Mouse (Mus musculus): ENCODE results near the gene Zranb1.

- no peak for TF ChIP-seq CTCF (IDR thresholded peaks at IDR 0.05; ENCODE audit: low read depth, low read length)
- no peak for TF ChIP-seq EP300 (IDR thresholded peaks at IDR 0.05; ENCODE audit: insufficient read depth, low read depth, low read length)
- TF ChIP-seq POLR2A (IDR thresholded peaks at IDR 0.05; ENCODE audit: insufficient read depth, low read length), result no peak
These were observed 63.8 kb downstream of the Zranb1 start for GRCm38 (mm10) chr7:132994628-132995191.
